Mouse (Mus musculus) limb, embryonic 11.5 days (tissue): ENCODE results near the gene Pced1b. TPM values are rescaled to one million over a fixed set of nuclear protein-coding genes. Genes with fewer than 3 reads are reported as not detected.

Experiments used
- ATAC-seq: fragments of 200-750 bp; cut with Nextera tagmentation; 2 replicates; pipeline ENCODE4 v1.8.0; 2017; ENCODE audit warnings: low read depth; ENCODE audit not compliant: insufficient number of reproducible peaks, low FRiP score, low TSS enrichment
- DNase-seq: peaks from one replicate; pipeline ENCODE4 v3.0.0-alpha.2; 2015; ENCODE audit warnings: low spot score
- H3K27ac ChIP-seq: fragments of 300-500 bp; sonication (generic); replicated peaks from 2 replicates; pipeline ENCODE4 v1.5.1; 2014; ENCODE audit warnings: low read depth, mild to moderate bottlenecking, low read length
- H3K27me3 ChIP-seq: fragments of 300-500 bp; sonication (generic); 2 replicates; pipeline ENCODE4 v1.6.1; 2014; ENCODE audit warnings: mild to moderate bottlenecking, low read length, mixed read lengths; ENCODE audit not compliant: control insufficient read depth, insufficient read depth
- H3K36me3 ChIP-seq: fragments of 300-500 bp; sonication (generic); 2 replicates; pipeline ENCODE4 v1.6.1; 2014; ENCODE audit warnings: mild to moderate bottlenecking, low read length, moderate library complexity, mixed read lengths; ENCODE audit not compliant: control insufficient read depth, insufficient read depth
- H3K4me1 ChIP-seq: fragments of 300-500 bp; sonication (generic); 2 replicates; pipeline ENCODE4 v1.6.1; 2014; ENCODE audit warnings: low read length, mixed read lengths; ENCODE audit not compliant: control insufficient read depth, insufficient read depth
- H3K4me2 ChIP-seq: fragments of 300-500 bp; sonication (generic); 2 replicates; pipeline ENCODE4 v1.6.1; 2014; ENCODE audit warnings: low read depth, mild to moderate bottlenecking, moderate library complexity; ENCODE audit not compliant: severe bottlenecking
- H3K4me3 ChIP-seq: fragments of 300-500 bp; sonication (generic); 2 replicates; pipeline ENCODE4 v1.5.1; 2014; ENCODE audit warnings: low read depth, low read length
- H3K9ac ChIP-seq: fragments of 300-500 bp; sonication (generic); 2 replicates; pipeline ENCODE4 v1.6.1; 2014; ENCODE audit warnings: mild to moderate bottlenecking, low read length
- H3K9me3 ChIP-seq: fragments of 300-500 bp; sonication (generic); 2 replicates; pipeline ENCODE4 v1.6.1; 2016; ENCODE audit warnings: low read length; ENCODE audit not compliant: control insufficient read depth
- WGBS: fragments of 180-500 bp; shearing (Covaris S2); extraction: QIAGEN DNeasy Blood & Tissue Kit; methylation state at CpG from one replicate; pipeline ENCODE4 v1.1.7; 2014; 5-methylcytosine and 5-hydroxymethylcytosine counted together
- polyA plus RNA-seq: library from polyadenylated mRNA; unstranded; fragments of >200 nt; fragmentation: Nextera tagmentation; extraction: Ambion mirVana; gene quantifications from 2 replicates; pipeline ENCODE4 v1.2.1, GENCODE M21; 2014

The Pced1b gene
- polyA plus RNA-seq, 1 experiment from 2014 or later = 4.2 TPM

DNA sequence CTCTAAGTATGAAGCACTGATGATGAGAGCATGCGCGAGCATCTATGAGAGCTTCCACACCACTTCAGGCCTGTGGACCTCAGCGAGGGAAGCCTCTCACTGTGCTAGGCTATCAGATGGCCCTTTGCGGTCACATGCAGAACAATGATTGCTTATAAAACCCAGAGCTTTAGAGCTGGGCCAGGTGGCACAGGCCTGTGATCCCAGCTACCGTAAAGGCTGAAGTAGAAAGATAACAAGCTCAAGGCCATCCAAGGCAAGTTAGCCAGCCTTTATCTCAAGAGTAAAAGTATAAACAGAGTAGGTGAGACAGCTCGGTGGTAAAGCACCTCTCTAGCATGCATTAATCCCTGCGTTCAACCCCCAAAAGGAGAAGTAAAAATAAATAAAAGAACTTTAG is 158.1 kb downstream of the Pced1b start:
- no peak for ATAC-seq
- 85% methylated on average over 7 of the region's 7 CpGs for WGBS
- Histone ChIP-seq H3K9ac (no peak overlapping the region), H3K9me3 (no peaks in the 10 kb centered on the region), H3K4me1 (no peaks in the 10 kb centered on the region), H3K27ac (no peak overlapping the region), H3K4me2 (no peak overlapping the region), H3K27me3 (no peaks in the 10 kb centered on the region), H3K36me3 (no peaks in the 10 kb centered on the region), H3K4me3 (no peak overlapping the region)
- no peak for DNase-seq

DNA sequence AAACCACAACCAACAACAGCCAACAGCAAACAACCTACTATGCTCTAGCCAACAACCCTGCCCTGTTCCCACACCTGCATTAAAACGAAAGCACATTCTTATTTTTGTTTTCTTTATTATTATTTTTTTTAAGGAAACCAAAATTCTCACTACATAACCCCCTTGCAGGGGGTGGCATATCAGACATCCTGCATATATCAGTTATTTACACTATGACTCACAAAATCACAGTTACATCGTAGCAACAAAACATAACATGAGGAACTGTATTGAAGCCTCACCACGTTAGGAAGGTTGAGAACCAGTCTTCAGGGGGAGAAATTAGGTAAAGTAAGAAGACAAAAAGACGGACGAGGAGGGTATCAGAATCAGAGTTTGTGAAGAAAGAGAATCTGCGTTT is 159.2 kb downstream of the Pced1b start:
- ATAC-seq = no peak
- WGBS = 89% methylated on average over 6 of the region's 6 CpGs

DNA sequence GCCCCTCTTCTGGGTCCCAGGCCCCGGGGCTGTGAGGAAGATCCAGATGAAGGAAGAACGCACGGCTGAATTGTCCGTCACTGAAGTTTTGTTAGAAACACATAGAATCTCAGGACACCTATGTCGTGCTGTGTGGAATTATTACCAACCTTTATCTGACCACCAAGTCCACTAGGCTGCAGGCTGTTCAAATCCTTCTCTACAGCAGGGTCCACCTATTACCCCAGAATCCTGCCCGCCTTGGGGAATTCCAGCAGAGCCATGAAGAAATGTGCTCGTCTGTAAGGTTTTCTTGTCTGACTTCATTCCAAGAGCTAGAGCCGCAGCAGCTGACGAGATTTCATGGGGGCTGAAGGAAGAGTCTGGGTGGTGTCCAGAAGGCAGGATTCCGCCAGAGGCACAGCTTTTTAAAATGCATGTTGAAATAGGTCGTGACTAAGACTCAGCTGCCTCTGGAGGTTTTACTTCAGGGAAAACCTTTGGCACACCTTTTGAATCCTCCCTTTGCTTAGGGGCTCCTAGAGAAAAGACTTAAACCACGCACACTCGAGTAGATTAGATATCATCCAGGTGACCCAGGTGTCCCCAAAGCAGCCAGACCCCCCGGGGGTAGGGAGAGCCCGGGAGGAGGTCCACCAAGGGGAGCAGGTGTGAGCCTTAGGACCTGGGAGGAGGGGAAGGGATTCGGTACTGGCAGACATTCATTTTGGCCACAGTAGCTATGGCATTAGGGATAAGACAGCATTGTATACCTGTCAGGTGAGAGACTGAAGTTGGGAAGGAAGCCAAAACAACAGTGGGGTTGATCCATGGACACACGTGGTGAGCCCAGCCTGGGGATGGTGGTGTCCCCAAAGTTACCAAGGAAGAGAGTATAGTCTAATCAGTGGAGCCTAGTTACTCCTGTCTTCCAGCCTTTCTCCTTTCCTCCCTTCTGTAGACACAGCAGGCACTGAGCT is 160.9 kb downstream of the Pced1b start:
- Histone ChIP-seq H3K9me3 (no peaks in the 10 kb centered on the region), H3K4me2 (no peak overlapping the region), H3K4me1 (no peaks in the 10 kb centered on the region), H3K27ac (no peak overlapping the region), H3K36me3 (no peaks in the 10 kb centered on the region), H3K9ac (no peak overlapping the region; the same call in 1 of the 2 replicates), H3K27me3 (no peaks in the 10 kb centered on the region), H3K4me3 (no peak overlapping the region)
- ATAC-seq (no peak), DNase-seq (no peak)
- 61% methylated on average over 17 of the region's 17 CpGs for WGBS

More for the DNA sequence above, 159.2 kb downstream of the Pced1b start:
- DNase-seq = no peak
- Histone ChIP-seq H3K27ac (no peak overlapping the region), H3K27me3 (no peaks in the 10 kb centered on the region), H3K36me3 (no peaks in the 10 kb centered on the region), H3K9ac (no peak overlapping the region), H3K9me3 (no peaks in the 10 kb centered on the region), H3K4me1 (no peaks in the 10 kb centered on the region), H3K4me2 (no peak overlapping the region), H3K4me3 (no peak overlapping the region)

DNA sequence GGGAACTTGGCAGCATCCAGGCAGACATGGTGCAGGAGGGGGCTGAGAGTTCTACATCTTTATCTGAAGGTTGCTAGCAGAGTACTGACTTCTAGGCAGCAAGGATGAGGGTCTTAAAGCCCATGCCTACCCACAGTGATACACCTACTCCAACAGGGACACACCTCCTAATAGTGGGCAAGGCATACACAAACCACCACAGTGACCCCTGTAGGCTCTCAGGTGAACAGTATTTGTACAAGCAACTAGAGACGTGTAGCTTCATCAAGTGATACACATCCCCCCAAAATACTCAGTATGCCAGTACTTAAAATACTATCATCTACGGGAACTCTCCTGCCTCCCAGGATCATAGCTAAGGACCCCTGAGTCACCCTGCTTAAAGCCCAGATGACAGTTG is 164.2 kb downstream of the Pced1b start:
- WGBS = 94% methylated on average over 2 of the region's 2 CpGs
- Histone ChIP-seq H3K9ac (no peak overlapping the region), H3K27ac (no peak overlapping the region), H3K27me3 (no peaks in the 10 kb centered on the region), H3K9me3 (no peaks in the 10 kb centered on the region), H3K4me3 (no peak overlapping the region), H3K4me1 (no peaks in the 10 kb centered on the region), H3K36me3 (no peaks in the 10 kb centered on the region), H3K4me2 (no peak overlapping the region)
- no peak for DNase-seq
- ATAC-seq = no peak

DNA sequence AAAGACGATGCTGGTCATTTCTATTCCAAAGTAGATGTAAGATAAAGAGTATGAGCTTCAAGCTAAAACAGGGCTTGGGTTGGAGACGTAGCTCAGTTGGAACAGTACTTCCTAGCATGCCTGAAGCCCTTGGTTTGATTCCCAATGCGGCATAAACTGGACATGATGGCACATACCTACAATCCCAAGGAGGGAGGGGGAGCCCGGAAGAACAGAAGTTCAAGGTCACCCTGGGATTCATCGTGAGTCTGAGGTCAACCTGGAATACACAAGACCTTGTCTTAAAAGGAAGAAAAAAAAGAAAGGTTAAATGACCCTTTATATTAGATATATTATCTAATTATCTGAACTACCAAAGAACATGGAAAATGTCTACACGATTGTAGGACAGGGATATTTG is 164.8 kb downstream of the Pced1b start:
- ATAC-seq (no peak), DNase-seq (no peak)
- WGBS = 93% methylated on average over 6 of the region's 6 CpGs
- Histone ChIP-seq H3K9me3 (no peaks in the 10 kb centered on the region), H3K4me2 (no peak overlapping the region), H3K4me3 (no peak overlapping the region), H3K9ac (no peak overlapping the region), H3K27ac (no peak overlapping the region), H3K36me3 (no peaks in the 10 kb centered on the region), H3K27me3 (no peaks in the 10 kb centered on the region), H3K4me1 (no peaks in the 10 kb centered on the region)

DNA sequence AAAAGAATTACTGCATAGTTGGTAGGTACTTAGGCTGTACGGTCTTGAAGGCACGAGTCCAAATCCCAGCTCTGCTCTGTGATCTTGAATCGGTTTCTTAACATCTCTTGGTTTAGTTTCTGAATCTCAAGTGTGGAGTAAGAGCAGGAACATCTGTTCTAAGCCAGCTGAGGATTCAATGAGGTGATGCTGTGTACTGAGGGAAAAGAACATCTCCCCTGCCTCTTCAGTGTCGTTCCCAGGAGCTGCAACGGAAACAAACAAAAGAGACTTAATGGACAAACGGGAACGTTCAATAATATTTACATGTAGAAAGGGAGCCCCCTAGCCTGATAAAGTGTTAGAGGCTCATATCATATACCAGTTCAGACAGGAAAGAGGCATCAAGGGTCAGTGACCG is 165.4 kb downstream of the Pced1b start:
- Histone ChIP-seq H3K4me3 (no peak overlapping the region), H3K36me3 (no peaks in the 10 kb centered on the region), H3K27ac (no peak overlapping the region), H3K4me1 (no peaks in the 10 kb centered on the region), H3K9ac (no peak overlapping the region), H3K4me2 (no peak overlapping the region), H3K9me3 (no peaks in the 10 kb centered on the region), H3K27me3 (no peaks in the 10 kb centered on the region)
- 94% methylated on average over 8 of the region's 8 CpGs for WGBS
- ATAC-seq = no peak
- no peak for DNase-seq

DNA sequence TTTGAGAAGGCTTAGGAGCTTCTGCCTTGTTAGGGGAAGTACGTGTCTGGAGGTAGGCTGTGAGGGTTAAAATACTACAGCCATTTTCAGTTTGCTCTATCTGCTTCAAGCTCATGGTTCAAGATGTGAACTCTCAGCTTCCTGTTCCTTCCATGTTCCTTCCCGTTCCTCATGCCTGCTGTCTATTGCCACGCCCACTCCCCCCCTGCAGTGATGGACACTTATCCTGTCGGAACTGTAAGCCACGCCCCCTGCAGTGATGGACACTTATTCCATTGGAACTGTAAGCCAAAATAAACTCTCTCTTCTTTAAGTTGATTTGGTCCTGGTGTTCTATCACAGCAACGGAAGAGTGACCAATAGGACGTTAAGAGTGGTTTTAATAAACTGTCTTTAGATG is 166.0 kb downstream of the Pced1b start:
- Histone ChIP-seq H3K27ac (no peak overlapping the region), H3K4me2 (no peak overlapping the region), H3K4me1 (no peaks in the 10 kb centered on the region), H3K4me3 (no peak overlapping the region), H3K36me3 (no peaks in the 10 kb centered on the region), H3K27me3 (no peaks in the 10 kb centered on the region), H3K9ac (no peak overlapping the region), H3K9me3 (no peaks in the 10 kb centered on the region)
- WGBS = 80% methylated on average over 7 of the region's 7 CpGs
- ATAC-seq = no peak
- no peak for DNase-seq

DNA sequence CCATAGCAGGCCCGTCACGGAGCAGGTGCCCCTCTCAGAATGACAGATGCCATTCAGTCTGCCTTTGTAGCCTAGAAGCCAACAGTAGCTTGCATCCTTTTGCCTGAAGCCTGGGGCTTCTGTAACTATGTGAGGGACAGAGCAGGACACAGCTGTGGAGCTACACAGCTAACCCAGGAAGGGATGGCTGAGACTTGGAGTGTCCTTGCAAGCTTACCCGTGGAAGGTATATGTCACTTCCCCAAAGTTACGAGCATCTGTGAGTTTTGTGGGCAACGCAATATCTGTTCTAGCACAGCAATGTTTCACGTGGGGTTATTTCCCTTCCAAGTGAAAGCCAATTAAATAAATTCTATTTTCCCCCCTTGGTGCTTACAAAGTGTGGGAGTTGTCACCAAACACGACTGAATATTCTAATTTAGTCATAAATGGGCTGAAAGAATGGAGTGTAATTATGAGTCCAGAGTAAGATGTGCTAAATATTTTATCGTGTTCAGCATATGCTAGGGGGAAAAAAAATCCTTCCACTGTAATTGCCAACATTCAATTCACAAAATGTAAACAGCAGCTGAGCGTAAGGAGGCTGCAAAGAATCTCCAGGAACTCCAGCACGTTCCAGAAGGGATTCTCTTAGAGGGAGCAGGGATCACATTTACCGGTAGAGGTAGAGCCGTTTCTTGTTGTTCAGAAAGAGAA is 168.0 kb downstream of the Pced1b start:
- Histone ChIP-seq H3K4me2 (no peak overlapping the region), H3K27ac (no peak overlapping the region), H3K4me1 (no peaks in the 10 kb centered on the region), H3K36me3 (no peaks in the 10 kb centered on the region), H3K27me3 (no peaks in the 10 kb centered on the region), H3K9me3 (no peaks in the 10 kb centered on the region), H3K4me3 (no peak overlapping the region), H3K9ac (no peak overlapping the region)
- DNase-seq = no peak
- ATAC-seq = no peak
- 83% methylated on average over 12 of the region's 12 CpGs for WGBS
